Mouse (Mus musculus) stomach, postnatal 0 days (tissue): ENCODE results near the gene Kri1.

Source experiments
- CTCF ChIP-seq: IDR thresholded peaks from 2 replicates; pipeline ENCODE4 v1.5.1; 2016; ENCODE audit warnings: antibody characterized with exemption, low read depth, mild to moderate bottlenecking, moderate library complexity
- EP300 ChIP-seq: optimal IDR thresholded peaks from 2 replicates; pipeline ENCODE3; 2016; ENCODE audit warnings: antibody characterized with exemption

- TF ChIP-seq CTCF: no peak
- no peak for TF ChIP-seq EP300
Measured at GRCm38 (mm10) chr9:21264272-21264999, 23.3 kb downstream of the Kri1 start.
